In the genomic region with DNA sequence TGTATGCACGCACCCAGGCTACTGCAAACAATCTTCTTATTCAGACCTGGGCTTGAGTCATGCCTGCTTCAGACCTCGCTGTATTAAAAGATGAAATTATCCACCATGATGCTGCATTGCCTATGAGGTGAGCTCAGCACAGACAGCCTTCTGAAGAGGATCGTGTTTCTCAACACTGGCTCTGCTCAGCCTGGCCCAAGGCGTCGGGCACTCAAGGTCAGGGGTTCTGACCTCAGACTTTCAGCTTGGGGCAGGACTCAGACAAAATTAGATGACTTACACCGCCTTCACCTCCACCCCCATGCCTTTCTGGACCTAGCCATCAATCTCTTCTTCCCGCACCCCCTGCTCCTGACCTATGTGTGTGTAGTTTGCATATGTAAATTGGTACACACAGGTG, we compare ENCODE assay signal across 20 mouse cellular contexts. TPM values are rescaled to one million over a fixed set of nuclear protein-coding genes. Genes with fewer than 3 reads are reported as not detected.
DNase-seq lines count a peak whose midpoint lies in the region; ATAC-seq lines count a peak whose summit lies in the region.
"Had no signal": no experiment of that assay in that cellular context is flagged by ENCODE, and none has a peak within 500 bp of the region (broad histone marks: within the 10 kb centered on the region; RNA-seq: fewer than 3 reads in every experiment).

No protein-coding gene starts in this region.

- H3K4me1 ChIP-seq in embryonic facial prominence, embryonic 10.5 days = peaks cover 56% of the 10 kb centered on the region
- peaks cover 55% of the 10 kb centered on the region for H3K4me1 ChIP-seq in hindbrain, embryonic 12.5 days
- peaks cover 52% of the 10 kb centered on the region for H3K4me1 ChIP-seq in midbrain, embryonic 16.5 days (ENCODE audit: control insufficient read depth, insufficient read depth, low read length)

- H3K4me3 ChIP-seq in embryonic facial prominence, embryonic 10.5 days = no peak overlapping the region
- H3K4me3 ChIP-seq in hindbrain, embryonic 12.5 days = no peak overlapping the region
- H3K4me3 ChIP-seq in midbrain, embryonic 16.5 days (ENCODE audit: low read depth, low read length) = no peak overlapping the region
- H3K4me3 ChIP-seq: heart, embryonic 13.5 days; limb, embryonic 12.5 days; liver, embryonic 13.5 days; lung, embryonic 15.5 days; stomach, embryonic 15.5 days had no signal

- 0 out of 2 replicates have a peak overlapping the region, but pooled peaks have one; percentile 8 for H3K4me2 ChIP-seq in hindbrain, embryonic 12.5 days (replicated peaks)
- H3K4me2 ChIP-seq in midbrain, embryonic 16.5 days (ENCODE audit: low read length) = peak overlapping the region; percentile 64
- H3K4me2 ChIP-seq: heart, embryonic 13.5 days; limb, embryonic 12.5 days; liver, embryonic 13.5 days; lung, embryonic 15.5 days; stomach, embryonic 15.5 days had no signal

- no peak for ATAC-seq in hindbrain, embryonic 12.5 days (ENCODE audit: low FRiP score)
- no peak for ATAC-seq in midbrain, embryonic 16.5 days
- ATAC-seq: intestine, embryonic 16.5 days had no signal

- 34% methylated on average over 7 of the region's 7 CpGs for WGBS in embryonic facial prominence, embryonic 10.5 days
- 53% methylated on average over 7 of the region's 7 CpGs for WGBS in hindbrain, embryonic 12.5 days
- 67% methylated on average over 7 of the region's 7 CpGs for WGBS in midbrain, embryonic 16.5 days

- H3K36me3 ChIP-seq in embryonic facial prominence, embryonic 10.5 days (replicated peaks) = no peaks in the 10 kb centered on the region
- no peaks in the 10 kb centered on the region for H3K36me3 ChIP-seq in hindbrain, embryonic 12.5 days
- H3K36me3 ChIP-seq in midbrain, embryonic 16.5 days (ENCODE audit: control insufficient read depth, insufficient read depth, low read length) = no peaks in the 10 kb centered on the region
- H3K36me3 ChIP-seq: heart, embryonic 13.5 days; limb, embryonic 12.5 days; liver, embryonic 13.5 days; lung, embryonic 15.5 days; stomach, embryonic 15.5 days had no signal

- H3K27ac ChIP-seq in embryonic facial prominence, embryonic 10.5 days (replicated peaks) = no peak overlapping the region
- H3K27ac ChIP-seq in hindbrain, embryonic 12.5 days = no peak overlapping the region
- no peak overlapping the region for H3K27ac ChIP-seq in midbrain, embryonic 16.5 days (ENCODE audit: low read length)
- H3K27ac ChIP-seq: heart, embryonic 13.5 days; kidney, postnatal 0 days; limb, embryonic 12.5 days; liver, embryonic 13.5 days; lung, embryonic 15.5 days; macrophage; stomach, embryonic 15.5 days had no signal

- peak; percentile 15 for DNase-seq in gastrocnemius, adult 18-20 months (ENCODE audit: low spot score)
- no peak for DNase-seq in gastrocnemius, postnatal 10 days
- peak; percentile 14 for DNase-seq in embryonic facial prominence, embryonic 10.5 days (ENCODE audit: low spot score)
- DNase-seq in cerebellum, adult 8-10 months = no peak
- DNase-seq in left cerebral cortex, adult 9 months (ENCODE audit: low spot score in 2 of 2) = no peak
- DNase-seq in thymus, postnatal 10 days (ENCODE audit: low spot score in 2 of 2) = no peak
- DNase-seq: adrenal gland, postnatal 36 days; cerebellum, adult 9-11 months; heart, postnatal 36 days; liver, embryonic 13.5 days; thymus, adult 2 months had no signal

- no peak overlapping the region for H3K9ac ChIP-seq in hindbrain, embryonic 12.5 days
- H3K9ac ChIP-seq in midbrain, embryonic 16.5 days (ENCODE audit: low read depth, low read length) = no peak overlapping the region
- H3K9ac ChIP-seq: heart, embryonic 13.5 days; limb, embryonic 12.5 days; liver, embryonic 13.5 days; lung, embryonic 15.5 days; stomach, embryonic 15.5 days had no signal

- H3K9me3 ChIP-seq in embryonic facial prominence, embryonic 10.5 days = no peaks in the 10 kb centered on the region
- H3K9me3 ChIP-seq in hindbrain, embryonic 12.5 days (replicated peaks) = no peaks in the 10 kb centered on the region
- H3K9me3 ChIP-seq in midbrain, embryonic 16.5 days (replicated peaks; ENCODE audit: control insufficient read depth, low read length, poor library complexity, severe bottlenecking) = no peaks in the 10 kb centered on the region
- H3K9me3 ChIP-seq: heart, embryonic 13.5 days; limb, embryonic 12.5 days; liver, embryonic 13.5 days; lung, embryonic 15.5 days; stomach, embryonic 15.5 days had no signal

- peaks cover 30% of the 10 kb centered on the region for H3K27me3 ChIP-seq in embryonic facial prominence, embryonic 10.5 days (replicated peaks; ENCODE audit: low read depth, poor library complexity, severe bottlenecking)
- H3K27me3 ChIP-seq in hindbrain, embryonic 12.5 days = no peaks in the 10 kb centered on the region
- no peaks in the 10 kb centered on the region for H3K27me3 ChIP-seq in midbrain, embryonic 16.5 days (ENCODE audit: control insufficient read depth, insufficient read depth, low read depth, low read length)
- H3K27me3 ChIP-seq: heart, embryonic 13.5 days; stomach, embryonic 15.5 days had no signal

RNA-seq across cellular contexts. Expression of a gene that starts 4.2 kb away (rescaled TPM):
- 10 to 100 TPM; 31.1 to 31.7 TPM for total RNA-seq in gastrocnemius, adult 18-20 months (2021)
- total RNA-seq in gastrocnemius, postnatal 10 days (2021) = 10 to 100 TPM; 70.8 to 72.5 TPM
- polyA plus RNA-seq in embryonic facial prominence, embryonic 10.5 days (2016; fragmentation: Nextera tagmentation; extraction: Ambion mirVana) = 12.8 and 13.0 TPM in 2 replicates
- 47.3 and 47.9 TPM in 2 replicates for polyA plus RNA-seq in hindbrain, embryonic 12.5 days (2016; fragmentation: Nextera tagmentation; extraction: Ambion mirVana)
- 68.2 and 76.3 TPM in 2 replicates for polyA plus RNA-seq in midbrain, embryonic 16.5 days (2015; fragmentation: Nextera tagmentation; extraction: Ambion mirVana)

Comparison
In these comparisons a context has a peak if more than half of its experiments do, and no peak if none do; other contexts are left out.
1. DNase-seq: peak in gastrocnemius, adult 18-20 months (single experiment) and embryonic facial prominence, embryonic 10.5 days (single experiment); none in gastrocnemius, postnatal 10 days (single experiment), cerebellum, adult 8-10 months (single experiment), left cerebral cortex, adult 9 months (0 of 2) and thymus, postnatal 10 days (0 of 2).